Mouse (Mus musculus) bone marrow, adult 2 months (tissue): ENCODE measurements around the gene Adgrf2. TPM values are rescaled to one million over a fixed set of nuclear protein-coding genes. Genes with fewer than 3 reads are reported as not detected.

Experiments used
- H3K27ac ChIP-seq: fragments of 200-500 bp; 2 replicates; pipeline ENCODE4 v1.5.1; 2012; ENCODE audit warnings: low read depth, mild to moderate bottlenecking, control low read depth, inconsistent platforms, low read length; ENCODE audit not compliant: control insufficient read depth, poor library complexity, insufficient read depth
- H3K4me1 ChIP-seq: fragments of 200-500 bp; 2 replicates; pipeline ENCODE4 v1.6.1; 2011; ENCODE audit warnings: low read length; ENCODE audit not compliant: control insufficient read depth, insufficient read depth
- H3K4me3 ChIP-seq: fragments of 200-500 bp; replicated peaks from 2 replicates; pipeline ENCODE3; 2011; ENCODE audit warnings: mild to moderate bottlenecking, low read depth, low read length, control low read depth; ENCODE audit not compliant: control insufficient read depth
- CTCF ChIP-seq: fragments of 200-500 bp; IDR thresholded peaks from 2 replicates; pipeline ENCODE4 v1.5.1; 2011; ENCODE audit warnings: low read length, control low read depth; ENCODE audit not compliant: control insufficient read depth, insufficient read depth
- POLR2A ChIP-seq: fragments of 200-500 bp; IDR thresholded peaks from 2 replicates; pipeline ENCODE4 v1.6.1; 2011; ENCODE audit warnings: low read depth, mild to moderate bottlenecking, control low read depth, low read length, borderline replicate concordance; ENCODE audit not compliant: control insufficient read depth
- WGBS: fragments of 180-500 bp; shearing (Covaris S2); methylation state at CpG from one replicate; pipeline ENCODE4 v1.1.7; 2018; 5-methylcytosine and 5-hydroxymethylcytosine counted together
- polyA plus RNA-seq: library from polyadenylated mRNA; stranded (reverse); fragments of >200 nt; gene quantifications from 2 replicates; pipeline ENCODE4 v1.2.4, GENCODE M21; 2011; ENCODE audit warnings: low replicate concordance; ENCODE audit not compliant: missing spikeins, insufficient read depth, insufficient read length

The Adgrf2 gene
- polyA plus RNA-seq, 1 experiment: not detected

GRCm38 (mm10) chr17:42690531-42690930 is 51.4 kb downstream of the Adgrf2 start:
- 76% methylated on average over 8 of the region's 8 CpGs for WGBS

More at GRCm38 (mm10) chr17:42690531-42690930, 51.4 kb downstream of the Adgrf2 start:
- Histone ChIP-seq H3K27ac (no peak overlapping the region), H3K4me1 (no peaks in the 10 kb centered on the region), H3K4me3 (no peak overlapping the region)
- TF ChIP-seq POLR2A (no peak), CTCF (no peak)

Other genes starting within 250 kb of the Adgrf2 start
- not detected in 2 replicates for gene Opn5, start 130.8 kb downstream of the Adgrf2 start, polyA plus RNA-seq
- gene Adgrf4, start 49.9 kb downstream of the Adgrf2 start, polyA plus RNA-seq: not detected in 2 replicates
- 7.3 and 11.5 TPM in 2 replicates for gene Cd2ap, start 134.5 kb upstream of the Adgrf2 start, polyA plus RNA-seq